Mouse (Mus musculus) neural tube, embryonic 10.5 days (tissue): ENCODE results near the gene Olfr372.
"Not testable (repeated sequence)": the region's sequence is repeated elsewhere in the genome, so short reads cannot be mapped to it uniquely, and the experiment has no call there.

ENCODE experiments used
- DNase-seq: peaks from one replicate; pipeline ENCODE4 v3.0.0-alpha.2; 2017; ENCODE audit warnings: low spot score; ENCODE audit errors: extremely low spot score

Olfr372 gene

GRCm38 (mm10) chr8:72040918-72041317 is at the start of gene Olfr372:
Gene Olfr372, plus strand, starts transcription at chr8:72041218.
- not testable (repeated sequence) for DNase-seq

- DNase-seq = no peak
Observed at GRCm38 (mm10) chr8:71999434-71999833, 41.6 kb upstream of the Olfr372 start.

- no peak for DNase-seq
Observed at GRCm38 (mm10) chr8:72000223-72000622, 40.8 kb upstream of the Olfr372 start.

- DNase-seq = no peak
Observed at GRCm38 (mm10) chr8:72002942-72003341, 38.1 kb upstream of the Olfr372 start.

GRCm38 (mm10) chr8:72005912-72006311 is 35.1 kb upstream of the Olfr372 start:
- no peak for DNase-seq

GRCm38 (mm10) chr8:72006763-72007162 is 34.3 kb upstream of the Olfr372 start:
- DNase-seq = no peak

GRCm38 (mm10) chr8:72008134-72008641 is 32.8 kb upstream of the Olfr372 start:
- no peak for DNase-seq

GRCm38 (mm10) chr8:72009473-72009872 is 31.5 kb upstream of the Olfr372 start, which contains the start of gene Cyp4f18:
Gene Cyp4f18, minus strand, starts transcription at chr8:72009626.
- no peak for DNase-seq

GRCm38 (mm10) chr8:72013506-72014228 is 27.4 kb upstream of the Olfr372 start:
- not testable (repeated sequence) for DNase-seq

GRCm38 (mm10) chr8:72017339-72017738 is 23.7 kb upstream of the Olfr372 start:
- not testable (repeated sequence) for DNase-seq

GRCm38 (mm10) chr8:72018141-72018540 is 22.9 kb upstream of the Olfr372 start:
- no peak for DNase-seq

- DNase-seq = not testable (repeated sequence)
Observed at GRCm38 (mm10) chr8:72019022-72019421, 22.0 kb upstream of the Olfr372 start.

- no peak for DNase-seq
Observed at GRCm38 (mm10) chr8:72019816-72020215, 21.2 kb upstream of the Olfr372 start.

- DNase-seq = not testable (repeated sequence)
Observed at GRCm38 (mm10) chr8:72024886-72025285, 16.1 kb upstream of the Olfr372 start.

GRCm38 (mm10) chr8:72032926-72033325 is 8.1 kb upstream of the Olfr372 start:
- DNase-seq = not testable (repeated sequence)

- DNase-seq = no peak
Observed at GRCm38 (mm10) chr8:72042493-72042892, 1.5 kb downstream of the Olfr372 start.

- not testable (repeated sequence) for DNase-seq
Observed at GRCm38 (mm10) chr8:72054633-72055032, 13.6 kb downstream of the Olfr372 start.

- not testable (repeated sequence) for DNase-seq
Observed at GRCm38 (mm10) chr8:72057643-72058042, 16.6 kb downstream of the Olfr372 start.

GRCm38 (mm10) chr8:72066819-72067399 is 25.9 kb downstream of the Olfr372 start:
- not testable (repeated sequence) for DNase-seq

GRCm38 (mm10) chr8:72082877-72083276 is 41.9 kb downstream of the Olfr372 start, which contains the start of gene Olfr373:
Gene Olfr373, plus strand, starts transcription at chr8:72083177.
- DNase-seq = not testable (repeated sequence)

- no peak for DNase-seq
Observed at GRCm38 (mm10) chr8:72084744-72085143, 43.7 kb downstream of the Olfr372 start.

- DNase-seq = not testable (repeated sequence)
Observed at GRCm38 (mm10) chr8:72087611-72088010, 46.6 kb downstream of the Olfr372 start.
